Mouse (Mus musculus): ENCODE results near the gene Olfr1133. TPM values are rescaled to one million over a fixed set of nuclear protein-coding genes. Genes with fewer than 3 reads are reported as not detected.

Olfr1133 gene
- polyA plus RNA-seq (2017; shearing (Covaris generic)) = not detected

DNA sequence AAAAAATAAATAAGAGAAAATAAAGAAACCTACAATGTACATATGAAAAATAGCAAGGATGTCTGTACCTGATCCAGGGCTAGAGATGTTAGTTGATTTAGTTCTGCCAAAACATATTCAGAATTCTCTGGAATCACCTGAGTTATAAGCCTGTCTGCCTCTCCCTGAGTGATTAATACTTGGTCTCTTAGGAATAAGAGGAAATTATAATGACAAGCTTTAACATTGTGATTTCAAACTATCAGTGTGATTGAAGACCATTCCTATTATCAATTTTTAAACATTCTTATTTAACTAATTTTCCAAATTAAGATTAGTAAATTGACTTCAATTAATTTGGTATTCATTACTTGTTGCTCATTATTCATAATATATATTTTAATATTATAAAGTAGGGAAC is at the start of gene Olfr1133:
Olfr1133 (minus strand) TSS at position 101 of the 400 bp plus-strand sequence.

GRCm38 (mm10) chr2:87693847-87694246 is 46.7 kb upstream of the Olfr1133 start, which contains the start of gene Olfr1136:
Gene Olfr1136 (minus strand): TSS chr2:87693947.

GRCm38 (mm10) chr2:87673564-87673963 is 26.4 kb upstream of the Olfr1133 start, which contains the start of gene Olfr1135:
Gene Olfr1135 (minus strand): TSS chr2:87673664.

DNA sequence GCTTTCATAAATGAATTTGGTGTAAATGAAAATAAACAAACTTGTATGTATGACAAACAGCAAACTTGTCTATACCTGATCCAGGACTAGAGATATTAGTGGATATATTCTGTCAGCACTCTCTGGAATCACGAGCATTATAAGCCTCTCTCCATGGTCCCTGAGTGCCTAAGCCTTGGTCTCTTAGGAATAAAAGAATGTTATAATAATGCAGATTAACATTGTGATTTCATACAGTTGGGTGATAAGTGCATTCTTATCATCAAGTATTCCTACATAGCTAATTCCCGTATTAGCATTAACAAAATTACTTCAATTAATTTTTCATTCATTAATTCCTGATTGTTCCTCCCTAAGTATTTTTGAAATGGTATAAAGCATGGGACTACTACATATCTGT is 11.2 kb upstream of the Olfr1133 start, which contains the start of gene Olfr1134:
Olfr1134 (minus strand) TSS at position 101 of the 400 bp plus-strand sequence.

DNA sequence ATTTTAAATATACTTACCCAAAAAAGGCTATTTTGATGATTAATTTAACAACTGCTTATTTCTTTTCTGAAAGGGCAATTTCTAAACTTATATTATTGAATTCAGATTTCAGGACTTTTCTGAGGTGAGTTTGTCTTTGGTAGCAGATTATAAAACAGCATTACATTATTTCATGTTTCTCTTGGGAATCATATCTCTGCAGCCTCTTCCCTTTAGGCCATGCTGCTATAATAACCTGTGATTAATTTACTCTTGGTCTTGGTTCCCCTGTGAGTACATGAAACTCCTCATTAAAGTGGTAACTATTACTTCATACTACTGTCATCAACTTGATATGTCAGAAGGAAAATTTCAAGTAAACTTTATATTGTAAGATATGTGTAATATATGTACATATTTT is 9.7 kb downstream of the Olfr1133 start, which contains the start of gene Olfr1132:
Olfr1132 (minus strand) TSS at position 101 of the 400 bp plus-strand sequence.

GRCm38 (mm10) chr2:87626804-87627203 is 20.4 kb downstream of the Olfr1133 start, which contains the start of gene Olfr1131:
Gene Olfr1131 (plus strand): TSS chr2:87627104.

DNA sequence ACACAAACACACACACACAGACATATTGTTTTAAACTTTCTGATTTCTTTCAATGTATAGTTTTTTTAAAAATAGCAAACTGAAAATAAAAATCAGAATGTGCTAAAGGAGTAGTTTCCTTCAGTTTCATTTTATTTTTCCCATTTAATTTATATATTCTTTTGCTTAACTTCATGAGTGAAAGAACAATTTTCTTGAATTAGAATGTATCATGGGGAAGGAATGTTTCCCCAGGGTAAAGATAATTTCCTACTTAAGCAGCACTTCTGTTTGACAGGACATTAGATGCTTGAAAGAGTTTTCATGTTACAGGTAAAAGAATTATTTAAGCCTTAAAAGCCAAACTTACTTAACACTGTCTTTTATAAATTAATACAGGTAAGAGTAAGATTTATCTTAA is 41.3 kb downstream of the Olfr1133 start, which contains the start of gene Olfr1130:
Olfr1130 (plus strand) TSS at position 301 of the 400 bp plus-strand sequence.

Other genes starting within 250 kb of the Olfr1133 start
- not detected for gene Olfr1123, start 230.7 kb downstream of the Olfr1133 start, polyA plus RNA-seq (2017; shearing (Covaris generic))
- 0.30 TPM for gene Olfr1124, start 217.1 kb downstream of the Olfr1133 start, polyA plus RNA-seq (2017; shearing (Covaris generic))
- gene Olfr1126, start 193.4 kb downstream of the Olfr1133 start, polyA plus RNA-seq (2017; shearing (Covaris generic)) = not detected
- not detected for gene Pramel7, start 150.3 kb downstream of the Olfr1133 start, polyA plus RNA-seq (2017; shearing (Covaris generic))
- gene Pramel6, start 140.8 kb downstream of the Olfr1133 start, polyA plus RNA-seq (2017; shearing (Covaris generic)) = not detected
- not detected for gene Olfr153, start 115.6 kb downstream of the Olfr1133 start, polyA plus RNA-seq (2017; shearing (Covaris generic))
- 0.41 TPM for gene Olfr1128, start 101.8 kb downstream of the Olfr1133 start, polyA plus RNA-seq (2017; shearing (Covaris generic))
- gene Olfr1129, start 73.5 kb downstream of the Olfr1133 start, polyA plus RNA-seq (2017; shearing (Covaris generic)) = not detected
- gene Olfr1130, start 41.2 kb downstream of the Olfr1133 start, polyA plus RNA-seq (2017; shearing (Covaris generic)) = not detected
- gene Olfr1131, start 20.3 kb downstream of the Olfr1133 start, polyA plus RNA-seq (2017; shearing (Covaris generic)) = not detected
- not detected for gene Olfr1132, start 9.8 kb downstream of the Olfr1133 start, polyA plus RNA-seq (2017; shearing (Covaris generic))
- gene Olfr1134, start 11.1 kb upstream of the Olfr1133 start, polyA plus RNA-seq (2017; shearing (Covaris generic)) = not detected
- not detected for gene Olfr1135, start 26.3 kb upstream of the Olfr1133 start, polyA plus RNA-seq (2017; shearing (Covaris generic))
- gene Olfr1136, start 46.6 kb upstream of the Olfr1133 start, polyA plus RNA-seq (2017; shearing (Covaris generic)) = not detected
- not detected for gene Olfr1137, start 65.8 kb upstream of the Olfr1133 start, polyA plus RNA-seq (2017; shearing (Covaris generic))
- 0.41 TPM for gene Olfr1138, start 92.6 kb upstream of the Olfr1133 start, polyA plus RNA-seq (2017; shearing (Covaris generic))
- not detected for gene Olfr1140, start 96.4 kb upstream of the Olfr1133 start, polyA plus RNA-seq (2017; shearing (Covaris generic))
- gene Olfr1141, start 106.6 kb upstream of the Olfr1133 start, polyA plus RNA-seq (2017; shearing (Covaris generic)) = not detected
- not detected for gene Olfr152, start 132.1 kb upstream of the Olfr1133 start, polyA plus RNA-seq (2017; shearing (Covaris generic))
- gene Olfr1143, start 153.2 kb upstream of the Olfr1133 start, polyA plus RNA-seq (2017; shearing (Covaris generic)) = not detected
- not detected for gene Olfr1145, start 162.4 kb upstream of the Olfr1133 start, polyA plus RNA-seq (2017; shearing (Covaris generic))
- gene Olfr1148, start 183.2 kb upstream of the Olfr1133 start, polyA plus RNA-seq (2017; shearing (Covaris generic)) = 0.28 TPM
- gene Olfr1150-ps1, start 196.6 kb upstream of the Olfr1133 start, polyA plus RNA-seq (2017; shearing (Covaris generic)) = not detected
- not detected for gene Olfr1151, start 208.5 kb upstream of the Olfr1133 start, polyA plus RNA-seq (2017; shearing (Covaris generic))
- gene Olfr1152, start 219.1 kb upstream of the Olfr1133 start, polyA plus RNA-seq (2017; shearing (Covaris generic)) = 0.09 TPM
- gene Olfr1153, start 247.6 kb upstream of the Olfr1133 start, polyA plus RNA-seq (2017; shearing (Covaris generic)) = not detected